Mouse (Mus musculus) layer of hippocampus, adult 2 months (tissue): ENCODE measurements around the gene Cacna2d1. TPM values are rescaled to one million over a fixed set of nuclear protein-coding genes. Genes with fewer than 3 reads are reported as not detected.

Experiments used
- DNase-seq, 2 experiments: peaks; one replicate each; pipeline ENCODE4 v3.0.0; 2022; ENCODE audit warnings: low spot score in 2 of 2
- H3K27ac ChIP-seq: fragments of 200-600 bp; 2 replicates; pipeline ENCODE4 v1.8.1; 2022
- H3K4me3 ChIP-seq: fragments of 200-600 bp; 2 replicates; pipeline ENCODE4 v1.8.1; 2022; ENCODE audit warnings: mild to moderate bottlenecking
- CTCF ChIP-seq: fragments of 200-600 bp; conservative IDR thresholded peaks from 2 replicates; pipeline ENCODE4 v1.8.1; 2022; ENCODE audit warnings: antibody characterized with exemption, mild to moderate bottlenecking, moderate library complexity
- total RNA-seq, 2 experiments: library from RNA; stranded (reverse); gene quantifications; 2 replicates each; pipeline ENCODE4 v1.2.3; 2021

The Cacna2d1 gene
- total RNA-seq, 2 experiments from 2014 or later, result 164 to 168 TPM

DNA sequence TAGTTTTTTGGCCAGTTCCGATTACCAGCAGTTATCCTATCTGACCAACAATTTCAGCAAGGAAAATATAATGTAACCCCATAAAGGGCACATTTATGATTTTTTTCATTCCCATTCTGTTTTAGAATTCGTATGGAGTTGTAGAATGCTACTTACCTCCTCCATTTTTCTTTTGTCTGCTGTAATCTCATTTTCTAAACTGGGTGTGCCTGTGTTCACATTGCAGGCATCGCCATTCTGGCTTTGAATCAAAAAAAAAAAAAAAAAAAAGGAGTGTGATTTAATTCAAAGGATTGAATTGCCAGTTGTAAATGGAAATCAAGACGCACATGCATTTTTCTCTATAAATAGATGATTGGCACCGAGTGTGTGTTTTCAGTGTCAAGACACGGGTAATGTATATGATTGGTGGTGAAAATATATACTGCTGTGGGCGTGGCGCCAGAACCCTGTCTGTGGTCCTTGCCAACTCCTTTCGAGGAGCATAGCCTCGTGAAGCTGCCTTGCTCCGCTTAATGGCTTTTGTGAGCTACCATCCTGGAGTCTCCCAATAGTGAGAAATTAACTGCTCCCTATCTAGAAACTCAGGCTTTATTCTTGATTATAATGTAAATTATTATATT, 158.7 kb downstream of the Cacna2d1 start:
- TF ChIP-seq CTCF, result no peak
- Histone ChIP-seq H3K4me3 (no peak overlapping the region), H3K27ac (no peak overlapping the region)
- DNase-seq, result no peak

DNA sequence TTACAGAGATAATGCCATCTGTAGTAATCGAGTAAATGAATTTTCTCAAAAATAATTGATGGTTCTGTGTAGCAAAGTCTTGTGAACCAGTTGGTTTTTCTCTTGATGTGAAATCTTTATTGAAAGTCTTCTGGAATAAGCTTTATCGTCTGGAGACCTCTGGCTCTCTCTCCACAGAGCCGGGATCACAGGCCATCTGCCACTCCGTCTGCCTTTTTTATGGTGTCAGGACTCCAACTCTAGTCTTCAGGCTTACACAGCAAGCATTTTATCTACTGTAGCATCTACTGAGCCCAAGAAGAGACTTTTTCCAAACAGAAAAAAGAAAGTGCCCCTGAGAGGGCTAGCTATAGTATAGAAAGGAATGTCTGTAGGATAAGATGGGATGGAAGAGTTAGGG, 160.9 kb downstream of the Cacna2d1 start:
- Histone ChIP-seq H3K27ac (no peak overlapping the region), H3K4me3 (no peak overlapping the region)
- no peak for DNase-seq
- no peak for TF ChIP-seq CTCF

DNA sequence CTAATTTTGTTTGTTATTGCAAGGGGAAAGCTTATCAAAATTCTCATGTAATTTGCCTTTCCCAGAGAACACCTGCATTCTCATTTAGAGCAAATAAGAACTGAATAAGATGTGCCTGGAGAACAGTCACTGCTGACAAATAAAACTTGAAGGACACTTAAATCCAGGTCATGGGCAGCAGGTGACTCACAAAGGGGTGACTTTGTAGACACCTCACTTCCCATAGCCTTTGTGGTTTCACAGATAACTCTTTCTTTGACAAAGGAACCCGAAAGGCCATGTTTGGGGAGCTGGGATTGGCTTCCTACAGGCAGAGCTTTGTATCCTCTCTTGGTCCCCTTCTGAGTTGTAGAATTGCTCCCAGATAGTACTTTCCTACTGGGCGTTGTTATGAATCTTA, 164.3 kb downstream of the Cacna2d1 start:
- no peak for TF ChIP-seq CTCF
- Histone ChIP-seq H3K27ac (no peak overlapping the region), H3K4me3 (no peak overlapping the region)
- no peak for DNase-seq

GRCm38 (mm10) chr5:16101820-16102219, 167.3 kb downstream of the Cacna2d1 start:
- H3K27ac ChIP-seq, result no peak overlapping the region
- no peak for DNase-seq

GRCm38 (mm10) chr5:16105701-16106100, 171.2 kb downstream of the Cacna2d1 start:
- Histone ChIP-seq H3K4me3 (no peak overlapping the region), H3K27ac (no peak overlapping the region)
- no peak for TF ChIP-seq CTCF
- no peak for DNase-seq

More at GRCm38 (mm10) chr5:16101820-16102219, 167.3 kb downstream of the Cacna2d1 start:
- no peak overlapping the region for H3K4me3 ChIP-seq
- no peak for TF ChIP-seq CTCF

DNA sequence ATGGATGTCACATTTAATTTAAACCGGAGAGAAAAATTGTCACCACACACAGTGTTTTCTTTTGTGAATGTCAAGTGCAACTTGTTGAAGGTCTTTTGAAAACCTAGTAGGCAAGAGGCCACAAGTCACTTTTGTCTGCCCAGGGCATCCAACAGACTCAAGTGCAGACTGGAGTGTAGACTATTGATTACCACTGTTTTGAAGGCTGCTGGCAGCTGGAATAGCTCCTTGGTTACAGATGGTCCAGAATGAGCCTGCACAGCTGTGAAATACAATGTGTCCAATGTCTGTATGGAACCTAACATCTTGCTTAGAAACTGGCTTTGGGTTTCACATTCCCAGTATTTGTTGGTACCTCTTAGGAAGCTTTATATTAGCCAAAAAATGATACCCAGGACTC, 176.2 kb downstream of the Cacna2d1 start:
- no peak overlapping the region for H3K4me3 ChIP-seq
- no peak overlapping the region; the same call in 1 of the 2 replicates for H3K27ac ChIP-seq
- DNase-seq, result no peak
- no peak for TF ChIP-seq CTCF

GRCm38 (mm10) chr5:16113879-16114278, 179.4 kb downstream of the Cacna2d1 start:
- Histone ChIP-seq H3K27ac (peak overlapping the region; percentile 11; the same call in 1 of the 2 replicates), H3K4me3 (no peak overlapping the region)
- TF ChIP-seq CTCF, result no peak
- DNase-seq, result no peak

GRCm38 (mm10) chr5:16121334-16121733, 186.8 kb downstream of the Cacna2d1 start:
- no peak overlapping the region for H3K4me3 ChIP-seq
- no peak overlapping the region for H3K27ac ChIP-seq
- no peak for DNase-seq
- TF ChIP-seq CTCF, result no peak

DNA sequence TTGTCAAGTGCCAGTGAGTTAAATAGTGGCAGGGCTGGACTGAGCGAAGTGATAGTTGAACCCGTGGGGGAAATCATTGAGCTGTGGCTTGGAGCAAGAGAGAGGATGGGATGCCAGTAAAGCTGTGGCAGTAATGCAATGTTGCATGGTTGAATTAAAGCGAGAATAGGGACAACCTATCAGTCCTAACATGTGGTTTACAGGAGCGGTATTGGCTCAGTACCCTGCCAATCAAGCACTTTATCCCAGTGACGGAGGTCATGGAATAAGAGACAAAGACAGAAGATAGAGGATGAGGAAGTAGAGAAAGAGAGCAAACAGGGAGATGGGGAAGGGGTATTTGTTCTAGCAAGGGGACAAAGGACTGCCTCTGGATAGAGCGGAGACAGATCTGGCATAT, 187.6 kb downstream of the Cacna2d1 start:
- Histone ChIP-seq H3K4me3 (no peak overlapping the region), H3K27ac (no peak overlapping the region)
- no peak for TF ChIP-seq CTCF
- no peak for DNase-seq

DNA sequence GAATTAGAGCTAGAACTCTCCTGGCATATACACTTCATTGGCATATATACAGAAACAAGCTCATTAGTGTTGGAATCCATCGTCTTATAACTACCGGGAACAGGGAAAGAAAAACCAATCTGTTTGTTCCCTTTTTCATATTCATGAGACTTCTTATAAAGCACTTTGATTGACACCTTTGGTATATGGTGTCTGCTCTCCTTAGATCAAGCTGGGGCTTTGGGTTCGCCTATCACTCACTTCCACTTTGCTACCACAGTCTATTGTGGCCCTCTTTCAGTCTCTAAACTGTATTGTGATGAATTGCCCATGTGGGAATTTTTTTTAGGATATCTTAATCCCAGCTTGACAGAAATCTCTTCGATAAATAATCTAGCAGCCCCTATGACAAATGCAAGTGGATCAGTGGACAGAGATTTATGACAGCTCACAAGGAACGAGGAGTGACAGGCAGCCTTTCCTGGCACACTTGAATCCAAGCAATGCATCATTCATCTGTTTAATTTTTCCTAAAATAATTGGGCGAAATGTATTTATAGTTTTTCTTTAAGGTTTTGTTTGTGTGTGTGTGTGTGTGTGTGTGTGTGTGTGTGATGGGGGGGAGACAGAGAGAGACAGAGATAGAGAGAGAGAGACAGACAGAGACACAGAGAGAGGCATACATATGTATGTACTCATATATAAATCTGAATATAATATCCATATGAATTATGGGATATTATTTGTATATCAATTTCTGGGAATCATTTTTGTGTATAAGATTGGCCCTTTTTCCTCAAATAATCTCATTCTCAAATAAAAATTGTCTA, 200.0 kb downstream of the Cacna2d1 start:
- Histone ChIP-seq H3K4me3 (no peak overlapping the region), H3K27ac (no peak overlapping the region)
- DNase-seq, result no peak
- TF ChIP-seq CTCF, result no peak

DNA sequence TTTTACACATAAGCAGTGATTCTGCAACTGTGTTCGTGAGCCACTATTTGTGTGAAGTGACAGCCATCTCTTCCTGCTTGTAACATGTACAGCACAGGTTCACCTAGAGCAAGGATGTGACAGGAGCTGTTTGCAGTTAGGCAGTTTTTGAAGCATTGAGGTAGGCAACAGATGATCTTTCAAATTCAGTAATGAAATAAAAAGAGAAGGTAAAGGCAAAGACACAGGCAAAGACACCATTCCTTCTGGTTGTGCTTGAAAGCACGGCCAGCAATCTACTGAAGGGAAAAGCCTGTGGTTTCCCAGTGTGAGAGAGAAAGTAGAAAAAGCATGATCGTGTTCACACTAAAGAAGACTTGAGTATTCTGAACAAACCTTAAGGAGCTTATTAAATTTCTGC, 201.5 kb downstream of the Cacna2d1 start:
- no peak for DNase-seq
- TF ChIP-seq CTCF, result no peak
- H3K27ac ChIP-seq, result no peak overlapping the region
- H3K4me3 ChIP-seq, result no peak overlapping the region

- Histone ChIP-seq H3K4me3 (no peak overlapping the region), H3K27ac (no peak overlapping the region)
- DNase-seq, result no peak
- TF ChIP-seq CTCF, result no peak
Observed at GRCm38 (mm10) chr5:16136839-16137238, 202.3 kb downstream of the Cacna2d1 start.

DNA sequence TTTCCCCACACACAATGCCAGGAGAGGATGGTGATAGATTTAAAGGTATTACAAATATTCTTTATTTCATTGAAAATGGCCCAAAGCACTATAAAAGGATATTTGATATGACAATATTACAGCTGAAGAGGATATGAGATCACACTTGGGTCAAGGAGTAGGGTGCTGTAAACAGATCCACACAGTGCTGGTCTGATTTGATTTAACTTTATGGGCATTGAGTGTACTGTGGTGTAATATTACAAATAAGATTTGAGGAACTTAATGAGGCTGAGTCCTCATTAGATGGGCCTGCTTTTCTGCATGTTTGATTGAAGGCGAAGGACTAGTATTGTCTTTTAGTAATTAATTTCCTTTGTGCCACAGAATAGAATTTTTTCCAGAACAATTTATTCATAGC, 212.1 kb downstream of the Cacna2d1 start:
- no peak for TF ChIP-seq CTCF
- no peak for DNase-seq
- no peak overlapping the region for H3K27ac ChIP-seq

More for the DNA sequence above, 212.1 kb downstream of the Cacna2d1 start:
- H3K4me3 ChIP-seq, result no peak overlapping the region
